Mouse (Mus musculus): ENCODE measurements around the gene Mamdc2. TPM values are rescaled to one million over a fixed set of nuclear protein-coding genes. Genes with fewer than 3 reads are reported as not detected.
"Not testable (repeated sequence)": the region's sequence is repeated elsewhere in the genome, so short reads cannot be mapped to it uniquely, and the experiment has no call there.

The Mamdc2 gene
- 2.5 and 3.2 TPM in 2 replicates for total RNA-seq (2014; rRNA removed)
- 4.0 and 4.3 TPM in 2 replicates for polyA plus RNA-seq (2015; fragmentation: Nextera tagmentation; extraction: Ambion mirVana)

DNA sequence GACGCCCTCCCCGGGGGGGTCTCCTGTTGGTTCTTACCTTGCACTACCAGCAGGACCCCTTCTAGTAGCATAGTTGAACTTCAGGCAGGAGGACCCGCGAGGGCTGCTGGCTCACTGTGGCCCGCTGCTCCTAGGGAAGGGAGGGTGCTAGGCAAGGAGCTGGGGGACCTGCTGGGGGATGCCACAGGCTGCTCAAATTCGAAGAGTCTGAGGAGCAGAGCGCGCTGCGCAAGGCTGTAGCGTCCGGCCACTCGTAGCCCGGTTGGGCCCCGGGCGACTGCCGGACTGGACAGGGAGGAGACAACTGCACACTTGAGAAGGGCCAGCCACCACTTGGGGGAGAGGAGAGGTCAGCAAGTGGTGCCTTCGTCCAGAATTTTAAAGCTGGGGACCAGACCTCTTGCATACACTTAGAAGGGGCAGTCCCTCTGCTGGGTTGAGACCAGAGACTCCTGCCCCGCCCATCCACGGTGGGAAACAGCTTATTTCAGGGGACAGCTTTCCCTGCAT lies at the start of gene Mamdc2:
Gene Mamdc2 (minus strand): TSS at position 455 of the 510 bp plus-strand sequence.
- peak; percentile 21 for DNase-seq (ENCODE audit: low spot score)

DNA sequence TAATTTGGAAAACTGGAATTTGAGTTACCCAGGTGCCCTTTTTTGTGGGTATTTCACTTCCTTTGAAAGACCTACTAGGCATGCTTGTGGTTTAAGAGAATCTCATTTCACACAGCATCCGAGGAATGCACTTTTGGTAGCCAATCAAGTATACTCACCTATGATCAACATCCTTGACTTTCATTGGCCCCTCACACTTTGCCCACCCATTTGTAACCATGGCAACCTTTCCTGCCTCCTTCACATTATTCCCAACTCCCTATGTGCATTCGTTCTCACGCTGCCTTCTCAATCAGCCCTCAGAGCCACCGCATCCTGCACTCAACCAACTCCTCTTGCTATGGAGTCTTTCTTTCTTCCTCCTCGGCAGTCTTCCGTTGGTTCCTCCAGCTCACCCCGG lies 49.8 kb upstream of the Mamdc2 start:
- DNase-seq (ENCODE audit: low spot score): no peak
- no peak for TF ChIP-seq CTCF (IDR thresholded peaks at IDR 0.05; ENCODE audit: low read depth)
- Histone ChIP-seq H3K4me2 (ENCODE audit: low read depth, low read length) (no peak overlapping the region), H3K36me3 (ENCODE audit: insufficient read depth, low read length) (no peaks in the 10 kb centered on the region), H3K27me3 (ENCODE audit: insufficient read depth, low read length) (no peaks in the 10 kb centered on the region), H3K27ac (no peak overlapping the region), H3K4me3 (ENCODE audit: low read length) (no peak overlapping the region), H3K4me1 (ENCODE audit: insufficient read depth, low read length) (no peaks in the 10 kb centered on the region), H3K9me3 (ENCODE audit: low read length) (no peaks in the 10 kb centered on the region), H3K9ac (replicated peaks; ENCODE audit: low read length) (no peak overlapping the region)
- ATAC-seq: no peak
- WGBS: 76% methylated on average over 7 of the region's 7 CpGs

More for the DNA sequence above, at the start of gene Mamdc2:
- Histone ChIP-seq H3K27ac (no peak within 1 kb of the TSS), H3K9me3 (ENCODE audit: low read length) (peaks cover 5% of the 10 kb centered on the region; the same call in 1 of the 2 replicates), H3K4me2 (ENCODE audit: low read depth, low read length) (peak within 1 kb of the TSS; percentile 91), H3K4me3 (ENCODE audit: low read length) (peak within 1 kb of the TSS; percentile 39), H3K9ac (replicated peaks; ENCODE audit: low read length) (peak within 1 kb of the TSS; percentile 43), H3K27me3 (ENCODE audit: insufficient read depth, low read length) (no peaks in the 10 kb centered on the region), H3K36me3 (ENCODE audit: insufficient read depth, low read length) (no peaks in the 10 kb centered on the region), H3K4me1 (ENCODE audit: insufficient read depth, low read length) (peaks cover 12% of the 10 kb centered on the region)
- WGBS: under 1% methylated on average over 19 of the region's 19 CpGs
- peak; percentile 71; the same call in 1 of the 2 replicates for ATAC-seq
- no peak for TF ChIP-seq CTCF (IDR thresholded peaks at IDR 0.05; ENCODE audit: low read depth)

DNA sequence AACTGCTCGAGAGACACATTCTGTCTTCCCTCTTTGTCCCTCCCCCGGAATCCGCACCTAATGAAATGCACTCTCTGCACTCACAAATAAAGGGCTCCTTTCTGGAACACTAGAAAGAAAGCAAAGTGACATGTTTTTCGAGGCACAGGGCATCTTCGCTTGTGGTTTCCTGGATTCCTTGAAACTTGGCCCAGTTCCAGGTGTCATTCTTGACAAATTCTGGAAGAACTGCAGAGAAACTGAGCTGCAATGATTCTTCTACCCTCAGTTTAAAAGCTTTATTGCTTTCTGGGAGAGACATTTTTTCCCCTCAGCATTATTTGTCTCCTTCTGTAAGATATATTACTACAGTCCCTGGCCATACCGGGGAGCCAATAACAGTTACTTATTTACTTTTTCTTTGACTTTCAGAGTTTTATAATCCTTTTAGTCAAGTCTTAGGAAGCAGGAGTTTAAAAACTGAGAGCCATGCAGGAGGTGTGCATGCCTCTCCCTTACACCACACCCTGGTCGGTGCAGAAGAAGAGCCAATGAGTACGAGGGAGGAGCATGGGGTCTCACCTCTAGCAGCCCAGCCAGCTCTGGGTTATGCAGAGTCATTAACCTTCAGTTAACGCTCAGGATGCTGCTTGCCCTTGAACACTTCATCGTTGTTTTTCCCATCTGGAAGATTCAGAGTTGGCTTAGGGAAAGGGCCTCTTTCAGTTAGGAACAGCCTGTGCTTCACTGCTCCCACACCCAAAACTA lies 49.1 kb upstream of the Mamdc2 start:
- H3K4me1 ChIP-seq (ENCODE audit: insufficient read depth, low read length): no peaks in the 10 kb centered on the region
- no peak overlapping the region for H3K27ac ChIP-seq
- no peak for TF ChIP-seq CTCF (IDR thresholded peaks at IDR 0.05; ENCODE audit: low read depth)
- H3K27me3 ChIP-seq (ENCODE audit: insufficient read depth, low read length): no peaks in the 10 kb centered on the region
- H3K9me3 ChIP-seq (ENCODE audit: low read length): no peaks in the 10 kb centered on the region
- no peak overlapping the region for H3K4me2 ChIP-seq (ENCODE audit: low read depth, low read length)
- DNase-seq (ENCODE audit: low spot score) (peak; percentile 70), ATAC-seq (no peak)
- no peaks in the 10 kb centered on the region for H3K36me3 ChIP-seq (ENCODE audit: insufficient read depth, low read length)
- H3K4me3 ChIP-seq (ENCODE audit: low read length): no peak overlapping the region
- H3K9ac ChIP-seq (replicated peaks; ENCODE audit: low read length): no peak overlapping the region
- 50% methylated on average over 10 of the region's 10 CpGs for WGBS

DNA sequence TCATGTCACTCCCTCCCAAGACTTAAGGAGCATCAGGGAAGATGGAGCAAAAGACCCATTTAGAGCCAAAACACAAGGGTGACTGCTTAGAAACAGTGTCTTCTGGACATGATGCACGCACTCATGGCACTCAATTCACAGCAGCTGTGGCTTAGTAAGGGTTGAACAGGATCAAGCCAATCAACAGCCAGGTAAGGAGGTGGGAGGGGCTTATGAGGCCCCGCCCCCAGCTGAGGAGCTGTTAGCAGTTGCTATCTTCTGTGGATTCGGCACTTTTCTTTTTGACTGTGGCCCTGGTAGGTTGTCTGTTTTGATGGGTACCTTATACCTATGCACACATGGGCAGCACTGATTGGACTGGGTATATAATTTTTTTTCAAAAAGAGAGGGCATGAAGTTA lies 48.3 kb upstream of the Mamdc2 start:
- ATAC-seq (no peak), DNase-seq (ENCODE audit: low spot score) (no peak)
- no peaks in the 10 kb centered on the region for H3K4me1 ChIP-seq (ENCODE audit: insufficient read depth, low read length)
- H3K9ac ChIP-seq (replicated peaks; ENCODE audit: low read length): no peak overlapping the region
- no peak overlapping the region for H3K4me3 ChIP-seq (ENCODE audit: low read length)
- no peak overlapping the region for H3K4me2 ChIP-seq (ENCODE audit: low read depth, low read length)
- WGBS: 92% methylated on average over 3 of the region's 3 CpGs
- no peaks in the 10 kb centered on the region for H3K36me3 ChIP-seq (ENCODE audit: insufficient read depth, low read length)
- no peak overlapping the region for H3K27ac ChIP-seq
- no peaks in the 10 kb centered on the region for H3K9me3 ChIP-seq (ENCODE audit: low read length)
- no peak for TF ChIP-seq CTCF (IDR thresholded peaks at IDR 0.05; ENCODE audit: low read depth)
- no peaks in the 10 kb centered on the region for H3K27me3 ChIP-seq (ENCODE audit: insufficient read depth, low read length)

DNA sequence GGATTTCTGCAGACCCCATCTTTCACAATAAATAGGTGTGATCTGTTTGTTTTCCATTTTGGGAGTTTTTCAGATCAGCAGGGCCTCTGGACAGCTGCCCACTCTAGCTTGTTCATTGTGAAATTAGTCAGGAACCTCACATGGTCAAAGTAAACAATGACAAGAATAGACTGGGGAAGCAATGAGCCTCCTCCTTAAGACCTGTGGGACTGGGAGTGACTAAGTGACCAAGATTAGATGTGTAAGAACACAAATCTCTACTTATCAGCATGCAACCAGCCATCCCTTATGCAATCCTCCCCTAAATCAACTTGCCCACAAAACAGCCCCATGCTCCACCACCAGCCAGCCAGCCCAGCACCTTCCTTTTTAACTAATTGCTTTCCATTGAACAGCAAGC lies 44.4 kb upstream of the Mamdc2 start:
- no peaks in the 10 kb centered on the region for H3K9me3 ChIP-seq (ENCODE audit: low read length)
- H3K27ac ChIP-seq: no peak overlapping the region
- no peak overlapping the region for H3K4me2 ChIP-seq (ENCODE audit: low read depth, low read length)
- no peak for TF ChIP-seq CTCF (IDR thresholded peaks at IDR 0.05; ENCODE audit: low read depth)
- no peaks in the 10 kb centered on the region for H3K27me3 ChIP-seq (ENCODE audit: insufficient read depth, low read length)
- no peak overlapping the region for H3K4me3 ChIP-seq (ENCODE audit: low read length)
- ATAC-seq (no peak), DNase-seq (ENCODE audit: low spot score) (no peak)
- no peaks in the 10 kb centered on the region for H3K4me1 ChIP-seq (ENCODE audit: insufficient read depth, low read length)
- no peaks in the 10 kb centered on the region for H3K36me3 ChIP-seq (ENCODE audit: insufficient read depth, low read length)
- H3K9ac ChIP-seq (replicated peaks; ENCODE audit: low read length): no peak overlapping the region

DNA sequence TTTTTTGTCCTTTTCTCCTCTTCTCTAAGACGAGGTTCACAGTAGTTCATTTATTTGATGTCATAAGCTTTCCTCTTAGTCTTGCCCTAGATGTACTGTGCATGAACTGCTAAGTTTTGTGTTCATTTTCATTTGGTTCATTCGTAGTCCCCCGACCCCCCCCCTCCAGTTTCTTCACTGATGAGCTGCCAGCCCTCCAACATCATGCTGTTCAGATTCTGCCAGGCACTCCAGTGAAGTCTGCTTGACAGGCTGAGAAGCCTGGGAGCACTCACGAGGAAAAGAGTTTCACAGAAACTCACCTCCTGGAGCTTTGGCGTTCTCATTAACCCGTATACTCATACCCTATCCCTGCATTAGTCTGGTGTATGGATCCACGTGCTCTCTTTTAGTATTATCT lies 42.5 kb upstream of the Mamdc2 start:
- peak; percentile 25 for DNase-seq (ENCODE audit: low spot score)

DNA sequence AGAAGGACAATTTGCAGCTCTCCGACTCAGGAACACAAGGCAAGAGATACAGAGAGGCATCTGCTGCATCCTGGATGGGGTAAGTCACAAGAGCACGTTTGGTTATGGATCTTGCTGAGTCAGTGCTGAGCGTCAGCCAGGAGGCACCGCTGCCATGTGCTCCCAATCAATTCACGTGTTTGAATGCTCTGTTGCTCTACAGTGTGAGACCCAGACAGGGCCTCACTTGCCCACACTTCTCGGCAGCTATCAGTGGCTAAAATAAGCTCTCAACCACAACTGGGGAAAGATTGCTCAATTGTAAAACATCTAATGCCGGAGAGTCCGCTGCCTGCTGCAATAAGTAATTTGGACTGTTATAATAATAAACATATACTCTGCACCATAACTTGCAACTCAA lies 41.5 kb upstream of the Mamdc2 start:
- no peaks in the 10 kb centered on the region for H3K9me3 ChIP-seq (ENCODE audit: low read length)
- no peaks in the 10 kb centered on the region for H3K4me1 ChIP-seq (ENCODE audit: insufficient read depth, low read length)
- H3K9ac ChIP-seq (replicated peaks; ENCODE audit: low read length): no peak overlapping the region
- 47% methylated on average over 8 of the region's 8 CpGs for WGBS
- H3K4me2 ChIP-seq (ENCODE audit: low read depth, low read length): no peak overlapping the region
- no peak overlapping the region for H3K4me3 ChIP-seq (ENCODE audit: low read length)
- peak; percentile 37 for DNase-seq (ENCODE audit: low spot score)
- no peak overlapping the region for H3K27ac ChIP-seq
- no peaks in the 10 kb centered on the region for H3K36me3 ChIP-seq (ENCODE audit: insufficient read depth, low read length)
- ATAC-seq: no peak
- no peaks in the 10 kb centered on the region for H3K27me3 ChIP-seq (ENCODE audit: insufficient read depth, low read length)
- TF ChIP-seq CTCF (IDR thresholded peaks at IDR 0.05; ENCODE audit: low read depth): no peak

More for the DNA sequence above, 42.5 kb upstream of the Mamdc2 start:
- not testable (repeated sequence) for H3K36me3 ChIP-seq (ENCODE audit: insufficient read depth, low read length); H3K4me1 ChIP-seq (ENCODE audit: insufficient read depth, low read length); ATAC-seq; H3K4me2 ChIP-seq (ENCODE audit: low read depth, low read length); H3K9ac ChIP-seq (replicated peaks; ENCODE audit: low read length); H3K27me3 ChIP-seq (ENCODE audit: insufficient read depth, low read length); H3K27ac ChIP-seq; H3K4me3 ChIP-seq (ENCODE audit: low read length); H3K9me3 ChIP-seq (ENCODE audit: low read length)
- 30% methylated on average over 7 of the region's 7 CpGs for WGBS

All from hindbrain, postnatal 0 days (tissue).